ENCODE assay signal across 34 mouse cellular contexts in the genomic region with DNA sequence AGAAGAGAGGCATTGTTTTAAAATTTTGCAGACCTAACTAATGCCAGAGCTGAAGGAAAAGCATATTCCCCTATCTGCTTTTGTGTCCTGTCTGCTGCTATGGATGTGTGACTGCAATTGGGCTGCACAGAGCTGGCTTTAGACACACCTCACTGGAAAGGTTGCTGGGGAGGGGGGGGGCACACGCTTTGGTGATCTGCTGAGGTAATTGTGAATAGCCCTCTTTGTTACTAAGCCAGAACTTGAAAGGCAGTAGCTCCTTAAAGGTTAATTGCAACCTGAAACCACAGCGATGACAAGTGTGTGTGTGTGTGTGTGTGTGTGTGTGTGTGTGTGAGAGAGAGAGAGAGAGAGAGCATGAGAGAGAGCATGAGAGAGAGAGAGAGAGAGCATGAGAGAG. TPM values are rescaled to one million over a fixed set of nuclear protein-coding genes. Genes with fewer than 3 reads are reported as not detected.
DNase-seq lines count a peak whose midpoint lies in the region; ATAC-seq and TF ChIP-seq lines count a peak whose summit lies in the region.
"Had no signal": no experiment of that assay in that cellular context is flagged by ENCODE, and none has a peak within 500 bp of the region (broad histone marks: within the 10 kb centered on the region; RNA-seq: fewer than 3 reads in every experiment).

No protein-coding gene starts in this region.

- no peak overlapping the region for H3K4me3 ChIP-seq in kidney, embryonic 15.5 days (replicated peaks)
- no peak overlapping the region for H3K4me3 ChIP-seq in stomach, postnatal 0 days (ENCODE audit: low read depth, low read length)
- H3K4me3 ChIP-seq in liver, embryonic 11.5 days (ENCODE audit: low read depth, low read length), result no peak overlapping the region
- H3K4me3 ChIP-seq: embryonic facial prominence, embryonic 15.5 days; forebrain, embryonic 15.5 days; liver, embryonic 15.5 days; midbrain, embryonic 10.5 days; midbrain, embryonic 15.5 days; neural tube, embryonic 15.5 days; stomach, embryonic 15.5 days had no signal

- no peaks in the 10 kb centered on the region for H3K27me3 ChIP-seq in kidney, embryonic 15.5 days
- no peaks in the 10 kb centered on the region for H3K27me3 ChIP-seq in stomach, postnatal 0 days (ENCODE audit: control insufficient read depth, insufficient read depth, low read length)
- H3K27me3 ChIP-seq in liver, embryonic 11.5 days (replicated peaks; ENCODE audit: control insufficient read depth, insufficient read depth, low read length), result no peaks in the 10 kb centered on the region
- H3K27me3 ChIP-seq: CH12.LX; embryonic facial prominence, embryonic 15.5 days; forebrain, embryonic 15.5 days; liver, embryonic 15.5 days; midbrain, embryonic 15.5 days; neural tube, embryonic 15.5 days; stomach, embryonic 15.5 days had no signal

- TF ChIP-seq EP300 in stomach, postnatal 0 days (optimal IDR thresholded peaks at IDR 0.05), result no peak

- no peak overlapping the region for H3K27ac ChIP-seq in kidney, embryonic 15.5 days
- H3K27ac ChIP-seq in stomach, postnatal 0 days (replicated peaks), result no peak overlapping the region
- no peak overlapping the region for H3K27ac ChIP-seq in liver, embryonic 11.5 days (ENCODE audit: low read depth, low read length)
- H3K27ac ChIP-seq: embryonic facial prominence, embryonic 15.5 days; forebrain, embryonic 15.5 days; hindbrain, postnatal 0 days; kidney, postnatal 0 days; liver, embryonic 15.5 days; midbrain, embryonic 10.5 days; midbrain, embryonic 15.5 days; neural tube, embryonic 15.5 days; stomach, embryonic 15.5 days had no signal

- ATAC-seq in kidney, embryonic 15.5 days (replicated peaks; ENCODE audit: low FRiP score), result peak; percentile 64; the same call in 1 of the 2 replicates
- no peak for ATAC-seq in stomach, postnatal 0 days (ENCODE audit: low FRiP score, low TSS enrichment)
- no peak for ATAC-seq in liver, embryonic 11.5 days (replicated peaks; ENCODE audit: low FRiP score)
- ATAC-seq: activated CD4-positive, CD25-positive, alpha-beta regulatory T cell, adult 4 months; forebrain, embryonic 15.5 days; hindbrain, postnatal 0 days; intestine, embryonic 16.5 days; midbrain, embryonic 15.5 days had no signal

- no peaks in the 10 kb centered on the region for H3K36me3 ChIP-seq in kidney, embryonic 15.5 days
- no peaks in the 10 kb centered on the region for H3K36me3 ChIP-seq in stomach, postnatal 0 days (ENCODE audit: control insufficient read depth, insufficient read depth, low read length)
- H3K36me3 ChIP-seq in liver, embryonic 11.5 days (ENCODE audit: control insufficient read depth, insufficient read depth, low read length), result no peaks in the 10 kb centered on the region
- H3K36me3 ChIP-seq: embryonic facial prominence, embryonic 15.5 days; forebrain, embryonic 15.5 days; liver, embryonic 15.5 days; midbrain, embryonic 10.5 days; midbrain, embryonic 15.5 days; neural tube, embryonic 15.5 days; stomach, embryonic 15.5 days had no signal

- H3K9me3 ChIP-seq in kidney, embryonic 15.5 days (replicated peaks), result no peaks in the 10 kb centered on the region
- no peaks in the 10 kb centered on the region for H3K9me3 ChIP-seq in stomach, postnatal 0 days (ENCODE audit: control insufficient read depth, low read length)
- no peaks in the 10 kb centered on the region for H3K9me3 ChIP-seq in liver, embryonic 11.5 days (ENCODE audit: control insufficient read depth, low read length)
- H3K9me3 ChIP-seq: embryonic facial prominence, embryonic 15.5 days; forebrain, embryonic 15.5 days; liver, embryonic 15.5 days; midbrain, embryonic 10.5 days; midbrain, embryonic 15.5 days; neural tube, embryonic 15.5 days; stomach, embryonic 15.5 days had no signal

- 28% methylated on average over 2 of the region's 2 CpGs for WGBS in kidney, embryonic 15.5 days
- WGBS in stomach, postnatal 0 days, result 34% methylated on average over 2 of the region's 2 CpGs
- 68% methylated on average over 2 of the region's 2 CpGs for WGBS in liver, embryonic 11.5 days

- H3K4me2 ChIP-seq in kidney, embryonic 15.5 days, result no peak overlapping the region
- H3K4me2 ChIP-seq in stomach, postnatal 0 days (replicated peaks; ENCODE audit: low read depth), result no peak overlapping the region
- H3K4me2 ChIP-seq in liver, embryonic 11.5 days, result no peak overlapping the region
- H3K4me2 ChIP-seq: embryonic facial prominence, embryonic 15.5 days; forebrain, embryonic 15.5 days; liver, embryonic 15.5 days; lung, embryonic 14.5 days; midbrain, embryonic 15.5 days; neural tube, embryonic 15.5 days; stomach, embryonic 15.5 days had no signal

- no peaks in the 10 kb centered on the region for H3K4me1 ChIP-seq in kidney, embryonic 15.5 days
- no peaks in the 10 kb centered on the region for H3K4me1 ChIP-seq in stomach, postnatal 0 days (replicated peaks; ENCODE audit: control insufficient read depth, insufficient read depth)
- no peaks in the 10 kb centered on the region for H3K4me1 ChIP-seq in liver, embryonic 11.5 days (replicated peaks; ENCODE audit: control insufficient read depth, insufficient read depth, low read length)
- H3K4me1 ChIP-seq: embryonic facial prominence, embryonic 15.5 days; forebrain, embryonic 15.5 days; liver, embryonic 15.5 days; midbrain, embryonic 10.5 days; midbrain, embryonic 15.5 days; neural tube, embryonic 15.5 days; stomach, embryonic 15.5 days had no signal

- no peak for TF ChIP-seq CTCF in stomach, postnatal 0 days (IDR thresholded peaks at IDR 0.05; ENCODE audit: low read depth)

- no peak overlapping the region for H3K9ac ChIP-seq in kidney, embryonic 15.5 days
- no peak overlapping the region for H3K9ac ChIP-seq in stomach, postnatal 0 days (ENCODE audit: low read length)
- H3K9ac ChIP-seq in liver, embryonic 11.5 days (ENCODE audit: low read depth, low read length), result no peak overlapping the region
- H3K9ac ChIP-seq: embryonic facial prominence, embryonic 15.5 days; forebrain, embryonic 15.5 days; liver, embryonic 15.5 days; lung, embryonic 14.5 days; midbrain, embryonic 15.5 days; neural tube, embryonic 15.5 days; stomach, embryonic 15.5 days had no signal

- peak; percentile 4 for DNase-seq in embryo, embryonic 10.5 days (ENCODE audit: low spot score)
- no peak for DNase-seq in embryo, embryonic 10 days (ENCODE audit: low spot score)
- DNase-seq in kidney, adult 11 months, result no peak
- DNase-seq in forelimb bud, embryonic 11.5 days (ENCODE audit: low read depth, low spot score), result peak; percentile 55
- peak; percentile 24 for DNase-seq in stomach, postnatal 0 days (ENCODE audit: low spot score)
- no peak for DNase-seq in liver, embryonic 11.5 days (ENCODE audit: low spot score)
- no peak for DNase-seq in left cerebral cortex, adult 8-10 months (ENCODE audit: low spot score in 2 of 2)
- DNase-seq: adrenal gland, adult 2 months; adrenal gland, postnatal 36 days; cerebellum, adult 8-10 months; cerebellum, postnatal 25 days; gastrocnemius, postnatal 14 days; heart, postnatal 14 days; liver; lung, postnatal 14 days; retina, postnatal 1 day; right cerebral cortex, postnatal 14 days; thymus, postnatal 14 days had no signal

RNA-seq across cellular contexts. Expression of gene Adcy2, which starts 25.6 kb away (rescaled TPM):
- polyA plus RNA-seq in kidney, embryonic 15.5 days (2015; fragmentation: Nextera tagmentation; extraction: Ambion mirVana), result 5.5 and 6.5 TPM in 2 replicates
- polyA plus RNA-seq in stomach, postnatal 0 days (2015; fragmentation: Nextera tagmentation; extraction: Ambion mirVana), result 3.7 and 4.3 TPM in 2 replicates
- 0.56 and 0.71 TPM in 2 replicates for polyA plus RNA-seq in liver, embryonic 11.5 days (2014; fragmentation: Nextera tagmentation; extraction: Ambion mirVana)
- 100 to 1,000 TPM; 113 to 130 (median 124) TPM for total RNA-seq in left cerebral cortex, adult 8-10 months (2022)
- total RNA-seq: CH12.LX; granulocyte monocyte progenitor cell, adult 5-6 weeks had no signal
- polyA plus RNA-seq: activated CD4-positive, CD25-positive, alpha-beta regulatory T cell, adult 4 months; C2C12 had no signal

Comparison
In these comparisons a context has a peak if more than half of its experiments do, and no peak if none do; other contexts are left out.
1. DNase-seq: peak in embryo, embryonic 10.5 days (single experiment), forelimb bud, embryonic 11.5 days (single experiment) and stomach, postnatal 0 days (single experiment); none in embryo, embryonic 10 days (single experiment), kidney, adult 11 months (single experiment), liver, embryonic 11.5 days (single experiment) and left cerebral cortex, adult 8-10 months (0 of 2).